Mouse (Mus musculus): ENCODE results near the gene Pacs2. TPM values are rescaled to one million over a fixed set of nuclear protein-coding genes. Genes with fewer than 3 reads are reported as not detected.

Gene Pacs2
- polyA plus RNA-seq, 1 experiment from 2014 or later, result 17.3 TPM

DNA sequence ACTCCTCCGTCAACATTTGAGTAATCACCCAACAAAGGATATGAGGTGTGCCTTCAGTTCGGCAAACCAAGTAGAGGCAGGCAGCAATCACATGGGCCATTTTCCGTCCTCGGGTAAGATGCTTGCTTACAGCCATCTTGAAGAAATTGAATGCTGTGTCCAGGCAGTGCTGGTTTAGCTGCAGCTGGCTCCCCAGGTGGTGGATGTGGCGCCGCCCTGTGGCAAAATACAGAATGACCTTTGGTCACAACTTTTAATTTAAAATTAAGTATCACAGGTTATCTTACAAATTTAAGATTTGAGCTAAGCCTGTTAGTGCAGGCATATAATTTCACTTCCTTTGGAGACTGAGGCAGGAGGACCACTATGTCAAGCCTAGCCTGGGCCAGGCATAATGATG, 26.4 kb upstream of the Pacs2 start:
- no peak overlapping the region for H3K27ac ChIP-seq (ENCODE audit: low read depth, low read length)
- WGBS, result 71% methylated on average over 6 of the region's 6 CpGs
- peaks cover 8% of the 10 kb centered on the region; the same call in 1 of the 2 replicates for H3K36me3 ChIP-seq (ENCODE audit: control insufficient read depth, insufficient read depth, low read length)
- ATAC-seq (ENCODE audit: low FRiP score), result no peak
- H3K4me3 ChIP-seq (ENCODE audit: low read depth, low read length), result no peak overlapping the region
- no peaks in the 10 kb centered on the region for H3K27me3 ChIP-seq (ENCODE audit: control insufficient read depth, insufficient read depth, low read length)
- no peaks in the 10 kb centered on the region for H3K9me3 ChIP-seq (ENCODE audit: control insufficient read depth, low read length)
- H3K4me1 ChIP-seq (ENCODE audit: control insufficient read depth, insufficient read depth, low read length), result no peaks in the 10 kb centered on the region
- H3K4me2 ChIP-seq, result no peak overlapping the region
- DNase-seq (ENCODE audit: low spot score, missing footprints), result no peak
- H3K9ac ChIP-seq (ENCODE audit: low read length), result no peak overlapping the region

DNA sequence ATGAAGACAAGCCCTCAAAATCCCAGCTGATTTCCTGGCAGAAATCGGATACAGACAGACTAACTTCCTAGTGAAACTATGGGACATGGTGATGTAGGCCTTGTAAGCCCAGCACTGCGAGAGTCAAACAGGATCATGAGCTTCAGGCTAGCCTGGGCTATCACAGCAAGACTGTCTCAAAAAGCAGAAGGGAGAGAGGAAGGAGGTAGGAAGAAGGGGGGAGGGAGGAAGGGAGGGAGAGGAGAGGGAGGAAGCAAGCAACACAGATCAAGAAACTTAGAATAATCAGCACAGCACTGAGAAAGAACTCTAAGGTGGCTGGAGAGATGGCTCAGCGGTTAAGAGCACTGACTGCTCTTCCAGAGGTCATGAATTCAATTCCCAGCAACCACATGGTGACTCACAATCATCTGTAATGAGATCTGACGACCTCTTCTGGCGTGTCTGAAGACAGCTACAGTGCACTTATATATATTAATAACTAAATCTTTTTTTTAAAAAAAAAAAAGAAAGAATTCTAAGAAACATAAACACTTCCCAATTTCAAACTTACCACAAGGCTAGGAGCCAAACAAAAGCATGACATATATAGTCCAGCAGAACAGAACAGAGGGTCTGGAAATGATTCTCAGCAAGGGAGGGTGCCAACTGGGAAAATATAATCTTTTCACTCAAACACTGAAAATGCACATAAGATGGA, 23.5 kb upstream of the Pacs2 start:
- H3K4me2 ChIP-seq, result no peak overlapping the region
- no peak overlapping the region for H3K27ac ChIP-seq (ENCODE audit: low read depth, low read length)
- DNase-seq (ENCODE audit: low spot score, missing footprints), result no peak
- 94% methylated on average over 5 of the region's 5 CpGs for WGBS
- H3K9me3 ChIP-seq (ENCODE audit: control insufficient read depth, low read length), result no peaks in the 10 kb centered on the region
- no peaks in the 10 kb centered on the region for H3K27me3 ChIP-seq (ENCODE audit: control insufficient read depth, insufficient read depth, low read length)
- H3K4me3 ChIP-seq (ENCODE audit: low read depth, low read length), result no peak overlapping the region
- no peak overlapping the region for H3K9ac ChIP-seq (ENCODE audit: low read length)
- H3K36me3 ChIP-seq (ENCODE audit: control insufficient read depth, insufficient read depth, low read length), result peaks cover 8% of the 10 kb centered on the region; the same call in 1 of the 2 replicates
- no peak for ATAC-seq (ENCODE audit: low FRiP score)
- H3K4me1 ChIP-seq (ENCODE audit: control insufficient read depth, insufficient read depth, low read length), result no peaks in the 10 kb centered on the region

- Histone ChIP-seq H3K9ac (ENCODE audit: low read length) (no peak overlapping the region), H3K4me1 (ENCODE audit: control insufficient read depth, insufficient read depth, low read length) (no peaks in the 10 kb centered on the region), H3K36me3 (ENCODE audit: control insufficient read depth, insufficient read depth, low read length) (peaks cover 6% of the 10 kb centered on the region; the same call in 1 of the 2 replicates), H3K27ac (ENCODE audit: low read depth, low read length) (no peak overlapping the region), H3K27me3 (ENCODE audit: control insufficient read depth, insufficient read depth, low read length) (no peaks in the 10 kb centered on the region), H3K9me3 (ENCODE audit: control insufficient read depth, low read length) (no peaks in the 10 kb centered on the region), H3K4me3 (ENCODE audit: low read depth, low read length) (no peak overlapping the region), H3K4me2 (no peak overlapping the region)
- WGBS, result 86% methylated on average over 2 of the region's 2 CpGs
- ATAC-seq (ENCODE audit: low FRiP score), result no peak
- DNase-seq (ENCODE audit: low spot score, missing footprints), result no peak
Measured at GRCm38 (mm10) chr12:112991444-112991843, 22.9 kb upstream of the Pacs2 start.

DNA sequence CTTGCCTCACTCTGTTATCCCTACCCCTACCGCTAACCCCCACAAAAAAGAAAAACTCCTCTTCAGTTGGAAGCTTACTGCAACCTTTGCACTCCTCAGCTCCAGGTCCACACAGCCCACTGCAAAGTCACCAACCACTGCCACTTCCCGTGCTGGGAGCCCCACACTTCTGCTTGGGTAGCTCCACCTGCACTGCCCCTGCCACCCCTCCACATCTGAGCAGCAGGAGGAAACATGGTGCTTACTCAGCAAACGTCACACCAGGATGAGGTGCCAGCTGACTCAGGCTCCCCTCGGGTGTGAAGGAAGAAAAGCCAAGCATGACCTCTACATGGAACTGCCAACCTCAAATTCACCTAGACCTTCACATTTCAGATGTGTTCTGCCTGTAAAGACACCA, 20.2 kb upstream of the Pacs2 start:
- 86% methylated on average over 4 of the region's 4 CpGs for WGBS
- Histone ChIP-seq H3K9ac (ENCODE audit: low read length) (no peak overlapping the region), H3K36me3 (ENCODE audit: control insufficient read depth, insufficient read depth, low read length) (peaks cover 6% of the 10 kb centered on the region; the same call in 1 of the 2 replicates), H3K4me1 (ENCODE audit: control insufficient read depth, insufficient read depth, low read length) (peaks cover 6% of the 10 kb centered on the region), H3K4me3 (ENCODE audit: low read depth, low read length) (no peak overlapping the region), H3K9me3 (ENCODE audit: control insufficient read depth, low read length) (no peaks in the 10 kb centered on the region), H3K4me2 (no peak overlapping the region), H3K27me3 (ENCODE audit: control insufficient read depth, insufficient read depth, low read length) (no peaks in the 10 kb centered on the region), H3K27ac (ENCODE audit: low read depth, low read length) (no peak overlapping the region)
- ATAC-seq (ENCODE audit: low FRiP score) (no peak), DNase-seq (ENCODE audit: low spot score, missing footprints) (no peak)

GRCm38 (mm10) chr12:112999569-113000293, 14.6 kb upstream of the Pacs2 start:
- ATAC-seq (ENCODE audit: low FRiP score) (no peak), DNase-seq (ENCODE audit: low spot score, missing footprints) (peak; percentile 88)
- Histone ChIP-seq H3K36me3 (ENCODE audit: control insufficient read depth, insufficient read depth, low read length) (no peaks in the 10 kb centered on the region; the same call in 1 of the 2 replicates), H3K4me1 (ENCODE audit: control insufficient read depth, insufficient read depth, low read length) (peaks cover 14% of the 10 kb centered on the region), H3K4me3 (ENCODE audit: low read depth, low read length) (peak overlapping the region; percentile 92), H3K27ac (ENCODE audit: low read depth, low read length) (peak overlapping the region; percentile 87), H3K27me3 (ENCODE audit: control insufficient read depth, insufficient read depth, low read length) (no peaks in the 10 kb centered on the region), H3K9ac (ENCODE audit: low read length) (peak overlapping the region; percentile 90), H3K9me3 (ENCODE audit: control insufficient read depth, low read length) (no peaks in the 10 kb centered on the region), H3K4me2 (peak overlapping the region; percentile 89)
- 2% methylated on average over 56 of the region's 56 CpGs for WGBS

DNA sequence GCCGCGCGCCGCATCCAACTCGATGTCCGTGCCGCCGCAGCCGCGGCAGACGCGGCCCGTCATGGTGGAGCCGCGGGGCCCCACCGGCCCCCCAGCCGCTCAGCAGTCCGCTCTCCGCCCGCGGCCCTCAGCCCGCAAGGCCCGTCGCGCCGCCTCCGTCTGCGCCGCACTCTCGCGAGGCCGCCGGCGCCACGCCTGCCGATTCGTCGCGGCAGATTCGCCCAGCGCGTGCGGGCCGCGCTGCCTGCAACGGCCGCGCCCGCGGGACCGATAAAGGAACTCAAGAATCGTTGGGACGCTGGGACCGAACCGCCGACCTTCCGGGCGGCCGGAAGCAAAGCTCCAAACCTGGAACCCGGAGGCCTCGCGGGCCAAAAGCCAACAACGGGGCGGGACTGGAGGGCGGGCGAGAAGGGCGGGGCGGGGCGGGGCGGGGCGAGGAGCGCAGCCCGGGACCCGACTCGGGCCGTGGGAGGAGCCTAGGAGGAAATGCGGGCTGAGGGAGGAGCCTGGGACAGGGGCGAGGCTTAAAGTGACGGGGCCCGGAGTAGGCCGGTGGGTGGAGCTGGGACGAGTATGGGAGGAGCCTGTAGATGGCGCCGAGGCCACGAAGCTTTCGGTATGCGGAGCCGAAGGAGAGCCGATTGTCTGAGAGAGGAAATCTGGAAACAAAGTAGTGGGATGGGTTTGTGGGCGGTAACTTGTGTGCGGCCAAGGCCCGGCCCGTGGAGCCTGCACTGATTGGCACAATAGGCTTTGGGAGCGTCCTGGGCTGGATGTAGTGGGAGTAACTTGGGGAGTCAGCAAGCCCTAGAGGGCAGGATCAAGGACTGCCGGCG, 13.8 kb upstream of the Pacs2 start, which contains the start of gene Brf1:
Brf1 (minus strand) TSS at position 411 of the 839 bp plus-strand sequence.
- WGBS, result under 1% methylated on average over 71 of the region's 96 CpGs
- Histone ChIP-seq H3K4me2 (peak within 1 kb of the TSS; percentile 89), H3K9ac (ENCODE audit: low read length) (peak within 1 kb of the TSS; percentile 90), H3K4me3 (ENCODE audit: low read depth, low read length) (peak within 1 kb of the TSS; percentile 92), H3K27ac (ENCODE audit: low read depth, low read length) (peak within 1 kb of the TSS; percentile 87), H3K27me3 (ENCODE audit: control insufficient read depth, insufficient read depth, low read length) (no peaks in the 10 kb centered on the region), H3K9me3 (ENCODE audit: control insufficient read depth, low read length) (no peaks in the 10 kb centered on the region), H3K36me3 (ENCODE audit: control insufficient read depth, insufficient read depth, low read length) (no peaks in the 10 kb centered on the region; the same call in 1 of the 2 replicates), H3K4me1 (ENCODE audit: control insufficient read depth, insufficient read depth, low read length) (peaks cover 14% of the 10 kb centered on the region)
- ATAC-seq (ENCODE audit: low FRiP score) (peak; percentile 99), DNase-seq (ENCODE audit: low spot score, missing footprints) (peak; percentile 99)

- ATAC-seq (ENCODE audit: low FRiP score), result no peak
- WGBS, result 6% methylated on average over 5 of the region's 5 CpGs
- Histone ChIP-seq H3K9me3 (ENCODE audit: control insufficient read depth, low read length) (no peaks in the 10 kb centered on the region), H3K27me3 (ENCODE audit: control insufficient read depth, insufficient read depth, low read length) (no peaks in the 10 kb centered on the region), H3K4me3 (ENCODE audit: low read depth, low read length) (peak overlapping the region; percentile 92), H3K4me1 (ENCODE audit: control insufficient read depth, insufficient read depth, low read length) (peaks cover 14% of the 10 kb centered on the region), H3K4me2 (peak overlapping the region; percentile 89), H3K36me3 (ENCODE audit: control insufficient read depth, insufficient read depth, low read length) (no peaks in the 10 kb centered on the region), H3K9ac (ENCODE audit: low read length) (peak overlapping the region; percentile 61), H3K27ac (ENCODE audit: low read depth, low read length) (peak overlapping the region; percentile 84)
- no peak for DNase-seq (ENCODE audit: low spot score, missing footprints)
Measured at GRCm38 (mm10) chr12:113001133-113001474, 13.2 kb upstream of the Pacs2 start.

DNA sequence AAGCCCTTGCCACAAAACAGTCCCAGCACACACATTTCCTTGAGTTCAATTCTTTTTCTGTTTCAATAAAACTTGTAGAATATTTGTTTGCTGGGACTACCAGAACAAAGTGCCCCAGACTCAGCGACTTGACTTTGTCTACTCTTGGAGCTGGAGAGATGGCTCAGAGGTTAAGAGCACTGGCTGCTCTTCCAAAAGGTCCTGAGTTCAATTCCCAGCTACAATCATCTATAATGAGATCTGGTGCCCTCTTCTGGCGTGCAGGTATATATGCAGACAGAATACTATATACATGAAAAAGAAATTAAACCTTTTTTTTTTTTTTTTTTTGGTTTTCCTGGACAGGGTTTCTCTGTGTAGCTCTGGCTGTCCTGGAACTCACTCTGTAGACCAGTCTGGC, 11.6 kb upstream of the Pacs2 start:
- Histone ChIP-seq H3K4me2 (no peak overlapping the region), H3K27ac (ENCODE audit: low read depth, low read length) (no peak overlapping the region), H3K4me1 (ENCODE audit: control insufficient read depth, insufficient read depth, low read length) (peaks cover 14% of the 10 kb centered on the region), H3K9me3 (ENCODE audit: control insufficient read depth, low read length) (no peaks in the 10 kb centered on the region), H3K9ac (ENCODE audit: low read length) (no peak overlapping the region), H3K27me3 (ENCODE audit: control insufficient read depth, insufficient read depth, low read length) (no peaks in the 10 kb centered on the region), H3K36me3 (ENCODE audit: control insufficient read depth, insufficient read depth, low read length) (no peaks in the 10 kb centered on the region), H3K4me3 (ENCODE audit: low read depth, low read length) (no peak overlapping the region)
- ATAC-seq (ENCODE audit: low FRiP score) (no peak), DNase-seq (ENCODE audit: low spot score, missing footprints) (no peak)
- WGBS, result 43% methylated on average over 2 of the region's 2 CpGs

Data from midbrain, embryonic 11.5 days (tissue).